Mouse (Mus musculus) monocyte, adult 5-6 weeks (primary cell): ENCODE measurements around the gene Slc4a5. TPM values are rescaled to one million over a fixed set of nuclear protein-coding genes. Genes with fewer than 3 reads are reported as not detected.

Experiments used
- ATAC-seq: fragments of 153-309, 156-312 bp; replicated peaks from 2 replicates; pipeline ENCODE4 v1.8.0; 2017; ENCODE audit warnings: mild to moderate bottlenecking; ENCODE audit not compliant: low TSS enrichment, insufficient number of reproducible peaks, severe bottlenecking, poor library complexity, low FRiP score
- total RNA-seq: library from RNA; stranded (forward); fragments of 200-1000, 200-491, 200-594 nt; gene quantifications from 3 replicates; pipeline ENCODE4 v1.2.3, GENCODE M21; 2017

The Slc4a5 gene
- total RNA-seq, 1 experiment from 2014 or later = not detected

- ATAC-seq = no peak
Observed at GRCm38 (mm10) chr6:83278881-83279280, 59.3 kb downstream of the Slc4a5 start.

GRCm38 (mm10) chr6:83280256-83280955 lies 60.8 kb downstream of the Slc4a5 start:
- ATAC-seq = 0 out of 2 replicates have a peak, but pooled peaks have one; percentile 40

GRCm38 (mm10) chr6:83300447-83301229 lies 81.0 kb downstream of the Slc4a5 start:
- ATAC-seq = no peak

- no peak for ATAC-seq
Observed at GRCm38 (mm10) chr6:83301294-83301693, 81.7 kb downstream of the Slc4a5 start.

- ATAC-seq = no peak
Observed at GRCm38 (mm10) chr6:83302264-83302663, 82.6 kb downstream of the Slc4a5 start.

GRCm38 (mm10) chr6:83309017-83309416 lies 89.4 kb downstream of the Slc4a5 start:
- ATAC-seq = no peak

DNA sequence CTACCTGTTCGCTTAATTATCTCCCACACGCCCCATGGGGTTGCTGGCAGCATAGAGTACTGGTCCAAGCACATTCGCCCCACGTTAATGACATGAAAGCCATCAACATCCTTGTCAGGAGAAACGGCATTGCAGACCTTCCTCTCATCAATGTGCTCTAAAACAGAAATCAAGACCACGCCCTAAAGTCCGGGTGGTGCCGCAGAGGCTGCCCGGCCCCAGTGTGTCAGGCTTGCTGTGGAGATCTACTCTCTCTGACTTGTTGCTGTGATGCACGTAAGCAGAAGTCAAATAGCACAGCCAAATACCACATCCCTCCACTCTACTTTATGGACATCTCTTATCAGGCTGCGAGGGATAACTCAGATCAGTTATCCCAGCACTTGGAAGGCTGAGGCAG lies 91.6 kb downstream of the Slc4a5 start:
- peak; percentile 33; the same call in 1 of the 2 replicates for ATAC-seq

DNA sequence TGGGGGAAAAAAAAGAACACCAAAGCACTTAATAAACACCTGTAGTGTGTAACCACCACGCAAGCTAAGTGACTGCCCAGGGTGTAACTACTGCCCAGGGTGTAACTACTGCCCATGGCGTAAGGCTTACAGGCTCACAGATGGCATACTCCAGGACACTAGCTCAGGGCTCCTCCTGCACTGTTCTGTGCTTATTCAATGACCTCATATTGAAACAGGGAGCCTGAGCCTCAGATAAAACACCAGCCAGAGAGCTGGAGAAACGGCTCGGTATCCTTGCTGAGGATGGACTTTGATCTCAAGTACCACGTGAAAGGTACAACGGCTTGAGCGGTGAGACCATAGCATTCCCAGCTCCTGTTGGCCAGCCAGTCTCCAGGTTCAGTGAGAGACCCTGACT lies 92.4 kb downstream of the Slc4a5 start:
- no peak for ATAC-seq

DNA sequence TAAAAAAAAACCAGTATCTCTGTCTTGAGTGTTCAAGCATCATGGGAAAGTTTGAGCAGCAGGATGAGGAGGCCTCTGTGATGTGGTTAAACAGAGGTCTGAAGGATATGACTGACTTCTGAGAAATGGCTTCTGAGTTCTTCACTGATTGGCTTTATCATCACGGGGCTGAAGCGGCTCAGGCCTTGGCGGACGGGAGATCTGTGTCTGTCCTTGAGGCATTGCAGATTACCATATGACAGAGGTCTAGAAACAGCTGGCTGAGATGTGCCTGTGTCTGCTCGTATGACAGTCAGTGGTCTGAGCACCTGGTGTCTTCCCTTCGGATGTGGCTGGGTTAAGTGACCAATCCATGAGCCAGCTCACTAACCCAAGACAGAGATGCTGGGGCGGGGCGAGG lies 92.9 kb downstream of the Slc4a5 start:
- no peak for ATAC-seq

- no peak for ATAC-seq
Observed at GRCm38 (mm10) chr6:83315293-83315692, 95.7 kb downstream of the Slc4a5 start.

DNA sequence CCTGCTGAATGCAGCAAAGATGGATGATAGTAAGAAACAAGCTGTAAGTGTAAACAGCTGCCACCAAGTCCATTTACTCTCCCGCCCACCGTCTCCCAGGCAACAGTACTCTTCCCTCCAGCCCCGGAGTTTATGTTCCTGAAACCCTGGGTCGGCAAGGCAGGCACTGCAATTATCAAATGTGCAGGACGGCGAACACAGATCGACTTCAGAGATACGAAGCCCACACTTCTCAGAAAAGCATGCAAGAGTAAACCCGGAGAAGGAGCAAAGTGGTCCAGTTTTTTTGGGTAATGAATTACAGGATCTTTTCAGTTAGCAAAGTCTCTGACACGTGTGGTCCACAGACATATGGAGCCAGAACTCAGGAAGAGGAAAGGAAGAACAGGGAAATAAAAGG lies 96.4 kb downstream of the Slc4a5 start:
- ATAC-seq = no peak

DNA sequence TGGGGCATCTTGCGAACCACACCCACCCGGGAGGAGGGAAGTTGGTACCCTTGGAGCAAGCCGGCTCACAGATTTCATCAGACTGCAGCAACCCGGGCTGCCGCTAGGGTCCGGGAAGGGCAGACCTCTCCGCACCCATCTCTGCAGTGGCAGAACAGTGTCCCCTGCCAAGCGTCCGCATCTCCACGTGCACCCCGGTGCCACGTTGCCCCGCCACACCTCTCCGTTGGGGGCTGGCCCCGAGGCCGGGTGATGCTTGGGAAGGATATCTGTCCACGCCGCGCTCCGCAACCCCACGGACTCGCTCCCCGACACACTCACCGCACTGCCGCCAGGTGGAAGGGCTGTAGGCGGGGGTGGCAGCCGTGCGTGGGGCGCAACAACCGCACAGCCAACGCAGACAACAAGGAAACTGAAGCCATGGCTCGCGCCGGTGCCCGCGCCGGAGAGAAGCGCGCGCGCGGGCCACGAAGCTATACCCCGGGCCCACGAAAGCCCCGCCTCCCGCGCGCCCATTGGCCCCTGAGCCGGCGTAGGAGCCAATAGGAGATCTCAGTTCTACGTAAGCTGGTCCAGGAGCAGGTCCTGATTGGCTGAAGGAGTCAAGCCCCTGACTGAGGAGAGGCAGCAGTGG lies 97.6 kb downstream of the Slc4a5 start:
- ATAC-seq = peak; percentile 92

DNA sequence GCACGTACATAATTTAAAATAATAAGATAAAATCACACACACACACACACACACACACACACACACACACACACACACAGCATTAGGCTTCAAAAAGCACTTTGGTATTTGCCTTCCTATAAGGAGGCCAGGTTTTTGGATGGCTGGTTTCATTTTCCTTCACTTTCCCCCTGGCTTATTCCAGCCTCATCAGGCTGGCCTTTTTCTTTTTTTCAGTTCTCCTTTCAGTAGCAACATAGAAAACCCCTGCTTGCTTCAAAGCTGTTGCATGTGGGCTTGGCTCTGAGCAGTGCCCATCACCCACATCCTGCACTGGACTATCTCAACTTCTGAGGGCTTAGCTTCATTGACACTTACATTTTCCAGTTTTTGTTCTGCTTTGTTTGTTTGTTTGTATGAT lies 102.3 kb downstream of the Slc4a5 start:
- no peak for ATAC-seq

- ATAC-seq = no peak
Observed at GRCm38 (mm10) chr6:83322794-83323193, 103.2 kb downstream of the Slc4a5 start.

DNA sequence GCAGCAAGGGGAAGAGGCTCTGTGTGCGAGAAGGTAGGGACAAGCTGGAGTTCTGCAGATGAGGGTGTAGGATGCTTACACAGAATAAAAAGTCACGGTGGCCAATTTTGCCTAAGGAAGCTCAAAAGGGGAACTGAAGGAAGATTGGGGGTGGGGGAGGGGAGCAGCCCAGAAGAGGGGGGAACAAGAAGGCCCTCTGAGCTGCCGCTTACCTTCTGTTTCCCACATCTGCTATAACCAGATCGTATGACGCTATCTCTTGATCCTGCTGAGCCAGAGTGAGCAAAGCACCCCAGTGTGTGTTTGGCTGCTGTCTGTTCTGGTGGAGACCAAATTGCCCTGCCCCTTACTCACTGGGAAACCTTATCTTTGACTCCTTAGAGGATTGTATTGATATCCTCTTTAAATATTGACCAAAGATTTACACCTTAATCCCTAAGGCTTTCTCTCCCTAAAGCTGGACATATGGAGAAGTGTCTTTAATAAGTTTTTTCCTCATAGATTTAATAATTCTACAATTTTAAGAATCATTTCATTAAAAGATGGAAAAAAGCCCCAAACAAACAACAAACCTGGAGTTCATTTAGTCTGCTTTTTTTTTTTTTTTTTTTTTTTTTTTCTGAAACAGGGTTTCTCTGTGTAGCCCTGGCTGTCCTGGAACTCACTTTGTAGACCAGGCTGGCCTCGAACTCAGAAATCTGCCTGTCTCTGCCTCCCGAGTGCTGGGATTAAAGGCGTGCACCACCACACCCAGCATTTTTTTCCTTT lies 104.2 kb downstream of the Slc4a5 start:
- ATAC-seq = 0 out of 2 replicates have a peak, but pooled peaks have one; percentile 10

DNA sequence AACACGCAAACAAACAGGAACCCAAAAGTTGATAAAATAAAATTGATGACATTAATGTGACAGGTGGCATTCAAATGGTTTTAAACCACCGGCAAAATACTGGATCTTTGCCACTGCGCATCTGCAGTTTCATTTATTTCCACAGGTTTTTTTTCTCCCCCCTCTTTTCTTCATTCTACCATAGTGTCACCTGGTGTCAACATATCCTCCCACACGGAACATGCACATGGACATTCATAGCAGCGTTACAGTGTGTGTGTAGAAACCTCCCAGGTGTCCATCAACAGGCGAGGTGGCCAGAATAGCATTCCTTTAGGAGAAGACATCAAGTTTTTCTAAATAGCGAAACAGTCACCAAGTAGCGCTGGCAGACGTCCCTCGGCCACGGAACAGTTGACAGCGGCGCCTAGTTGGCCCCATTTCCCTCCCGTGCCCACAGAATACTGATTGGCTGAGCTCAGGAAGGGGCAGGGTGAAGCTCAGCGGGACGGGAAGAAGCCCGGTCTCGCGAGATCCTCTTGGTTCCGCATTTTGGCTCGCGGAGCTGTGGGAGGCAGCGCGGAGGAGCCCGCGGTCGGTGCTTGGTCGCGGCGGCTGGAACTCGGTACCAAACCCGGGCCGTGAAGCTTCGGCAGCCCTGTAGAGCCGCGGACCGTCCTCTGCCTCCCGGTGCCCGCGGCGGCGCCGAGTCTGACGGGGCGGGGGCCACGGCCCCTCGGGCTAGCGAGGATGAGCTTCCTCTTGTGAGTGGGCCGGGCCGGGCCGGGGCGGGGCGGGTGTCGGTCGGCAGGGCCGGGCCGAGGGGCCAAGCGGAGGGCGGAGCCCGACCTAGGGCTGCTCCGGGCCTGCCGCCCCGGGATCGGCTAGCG lies 106.1 kb downstream of the Slc4a5 start, which contains the start of the genes Mthfd2 and Mob1a:
Gene Mthfd2, minus strand, starts transcription at position 384 of the 869 bp plus-strand sequence.
Gene Mob1a, plus strand, starts transcription at position 492 of the 869 bp plus-strand sequence.
- peak; percentile 97 for ATAC-seq

DNA sequence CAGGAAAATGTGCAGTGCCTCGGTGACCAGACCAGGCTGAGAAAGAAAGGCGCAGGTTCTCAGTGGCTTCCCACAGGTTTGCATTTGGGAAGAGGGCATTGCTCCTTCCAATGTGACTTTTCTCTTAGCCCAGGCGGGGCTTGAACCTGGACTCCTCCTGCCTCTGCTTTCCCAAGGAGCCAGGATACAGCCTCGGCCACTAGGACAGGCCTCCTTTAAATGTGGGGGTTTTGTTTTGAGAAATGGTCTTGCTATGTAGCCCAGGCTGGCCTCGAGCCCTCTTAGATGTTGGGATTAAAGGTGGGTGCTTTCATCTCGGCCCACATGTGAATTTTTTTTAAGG lies 106.7 kb downstream of the Slc4a5 start:
- no peak for ATAC-seq

DNA sequence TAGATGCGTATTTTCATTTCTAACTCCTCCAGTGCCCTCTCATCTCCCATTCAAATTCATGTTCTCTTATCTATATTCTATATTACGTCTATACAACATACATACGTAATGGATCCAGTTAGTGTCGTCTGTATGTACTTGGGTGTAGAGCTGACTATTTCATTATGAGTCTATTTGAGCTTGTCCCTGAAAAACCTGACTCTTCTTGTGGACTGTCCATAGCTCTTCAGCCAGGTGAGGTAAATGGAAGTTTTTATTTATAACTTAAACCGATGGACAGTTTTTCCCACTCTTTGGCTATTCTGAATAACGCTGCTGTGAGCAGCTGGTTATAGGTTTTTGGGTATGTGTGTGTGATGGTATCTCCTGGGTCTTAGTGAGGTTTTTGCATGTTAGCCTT lies 107.1 kb downstream of the Slc4a5 start:
- no peak for ATAC-seq
